Mouse (Mus musculus) olfactory bulb, adult 2 months (tissue): ENCODE measurements around the gene Gm43517. TPM values are rescaled to one million over a fixed set of nuclear protein-coding genes. Genes with fewer than 3 reads are reported as not detected.

Experiments used
- H3K27ac ChIP-seq: fragments of 200-500 bp; 2 replicates; pipeline ENCODE4 v1.5.1; 2012; ENCODE audit warnings: low read depth, low read length; ENCODE audit not compliant: insufficient read depth
- H3K4me1 ChIP-seq: fragments of 200-500 bp; 2 replicates; pipeline ENCODE4 v1.6.1; 2012; ENCODE audit warnings: low read length; ENCODE audit not compliant: control insufficient read depth, insufficient read depth
- H3K4me3 ChIP-seq: fragments of 200-500 bp; 2 replicates; pipeline ENCODE4 v1.5.1; 2012; ENCODE audit warnings: mild to moderate bottlenecking, low read depth, low read length, moderate library complexity; ENCODE audit not compliant: insufficient read depth
- CTCF ChIP-seq: fragments of 200-500 bp; IDR thresholded peaks from 2 replicates; pipeline ENCODE4 v1.5.1; 2012; ENCODE audit warnings: low read depth, mild to moderate bottlenecking, low read length, moderate library complexity; ENCODE audit not compliant: insufficient read depth
- POLR2A ChIP-seq: fragments of 200-500 bp; IDR thresholded peaks from 2 replicates; pipeline ENCODE4 v1.6.1; 2012; ENCODE audit warnings: mild to moderate bottlenecking, low read depth, low read length, moderate library complexity; ENCODE audit not compliant: insufficient read depth
- WGBS: fragments of 180-500 bp; shearing (Covaris S2); methylation state at CpG from one replicate; pipeline ENCODE4 v1.1.7; 2018; 5-methylcytosine and 5-hydroxymethylcytosine counted together
- polyA plus RNA-seq: library from polyadenylated mRNA; stranded (reverse); fragments of >200 nt; gene quantifications from 2 replicates; pipeline ENCODE4 v1.2.4, GENCODE M21; 2012; ENCODE audit warnings: low replicate concordance; ENCODE audit not compliant: missing spikeins, insufficient read depth, insufficient read length

The Gm43517 gene
- polyA plus RNA-seq, 1 experiment: not detected

DNA sequence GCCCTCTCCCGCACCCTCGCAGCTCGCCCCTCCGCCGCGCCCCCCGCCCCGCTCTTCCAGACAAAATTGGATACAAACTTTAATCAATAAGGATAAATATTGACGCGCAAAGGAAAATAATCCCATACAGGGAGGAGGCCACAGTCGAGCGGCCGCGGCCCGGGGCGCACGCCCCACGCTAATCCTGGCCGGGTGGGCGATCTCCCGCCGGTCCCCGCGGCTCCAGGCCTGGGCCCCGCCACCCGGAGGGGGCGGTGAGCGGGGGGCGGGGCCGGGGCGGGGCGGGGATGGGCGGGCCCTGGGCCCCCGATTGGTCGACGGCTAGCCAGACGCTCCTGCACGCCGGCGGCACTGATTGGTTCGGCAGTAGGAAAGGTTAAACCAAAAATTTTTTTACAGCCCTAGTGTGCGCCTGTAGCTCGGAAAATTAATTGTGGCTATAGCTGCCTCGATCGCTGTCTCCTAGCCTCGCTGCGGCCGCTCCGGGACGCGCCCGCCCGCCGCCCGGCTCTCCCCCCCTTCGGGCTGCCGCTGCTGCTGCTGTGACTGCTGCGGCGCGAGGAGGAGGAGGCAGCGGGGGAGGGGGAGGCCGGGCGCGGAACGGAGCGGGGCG lies 1.3 kb upstream of the Gm43517 start:
- Histone ChIP-seq H3K4me1 (no peaks in the 10 kb centered on the region; the same call in 1 of the 2 replicates), H3K4me3 (peak overlapping the region; percentile 86), H3K27ac (peak overlapping the region; percentile 94)
- under 1% methylated on average over 50 of the region's 67 CpGs for WGBS
- TF ChIP-seq CTCF (no peak), POLR2A (peak; percentile 94)

- under 1% methylated on average over 59 of the region's 66 CpGs for whole genome bisulfite sequencing
- Histone ChIP-seq H3K27ac (peak overlapping the region; percentile 90), H3K4me3 (peak overlapping the region; percentile 86), H3K4me1 (no peaks in the 10 kb centered on the region; the same call in 1 of the 2 replicates)
- TF ChIP-seq POLR2A: no peak; the same call in 1 of the 2 replicates
- TF ChIP-seq CTCF: no peak
Observed at GRCm38 (mm10) chr12:49384295-49384875, 589 bp upstream of the Gm43517 start.

GRCm38 (mm10) chr12:49385631-49385990 lies 637 bp downstream of the Gm43517 start:
- peak overlapping the region; percentile 90 for H3K27ac ChIP-seq
- peak overlapping the region; percentile 86 for H3K4me3 ChIP-seq
- 2% methylated on average over 23 of the region's 23 CpGs for WGBS
- no peaks in the 10 kb centered on the region; the same call in 1 of the 2 replicates for H3K4me1 ChIP-seq
- TF ChIP-seq POLR2A (no peak), CTCF (no peak)

GRCm38 (mm10) chr12:49386081-49386805 lies 1.3 kb downstream of the Gm43517 start:
- H3K4me3 ChIP-seq: no peak overlapping the region
- H3K27ac ChIP-seq: no peak overlapping the region
- no peaks in the 10 kb centered on the region; the same call in 1 of the 2 replicates for H3K4me1 ChIP-seq
- TF ChIP-seq CTCF (no peak), POLR2A (no peak)
- 6% methylated on average over 10 of the region's 10 CpGs for WGBS

DNA sequence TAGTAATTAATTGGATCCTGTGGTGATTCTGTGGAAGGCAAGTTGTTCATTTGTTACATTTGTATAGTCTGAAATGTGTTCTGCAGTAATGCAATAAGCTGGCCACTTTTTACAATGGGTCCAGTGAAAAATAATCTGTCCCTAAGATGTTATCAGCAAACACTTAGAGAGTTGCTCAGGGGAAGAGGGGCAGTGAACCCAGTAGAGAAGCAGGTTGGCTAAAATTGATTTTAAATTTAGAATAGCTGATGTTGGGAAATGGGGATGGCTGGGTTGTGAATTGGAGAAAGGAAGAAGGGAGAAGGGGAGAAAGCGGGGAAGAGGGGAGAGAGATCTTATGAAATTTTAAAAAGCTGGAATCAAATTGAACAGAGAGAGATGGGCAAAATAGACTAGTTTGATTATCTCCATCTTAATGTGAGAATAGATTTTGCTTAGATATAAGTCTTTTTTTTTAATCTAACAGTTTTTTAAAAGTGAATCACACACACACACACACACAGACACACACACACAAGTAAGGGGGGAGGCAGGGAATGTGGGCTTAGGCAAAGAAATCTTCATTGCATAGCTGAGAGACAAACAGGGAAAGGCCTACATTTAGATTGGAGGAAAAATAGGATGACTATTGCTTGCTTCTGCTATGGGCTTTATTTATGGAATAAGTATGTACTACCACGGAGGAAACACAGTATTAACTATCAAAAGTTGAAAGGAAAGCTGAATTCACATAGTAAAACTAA lies 3.1 kb downstream of the Gm43517 start:
- Histone ChIP-seq H3K4me3 (no peak overlapping the region), H3K27ac (no peak overlapping the region), H3K4me1 (no peaks in the 10 kb centered on the region)
- TF ChIP-seq CTCF: no peak
- WGBS: 22% methylated on average over 2 of the region's 2 CpGs

DNA sequence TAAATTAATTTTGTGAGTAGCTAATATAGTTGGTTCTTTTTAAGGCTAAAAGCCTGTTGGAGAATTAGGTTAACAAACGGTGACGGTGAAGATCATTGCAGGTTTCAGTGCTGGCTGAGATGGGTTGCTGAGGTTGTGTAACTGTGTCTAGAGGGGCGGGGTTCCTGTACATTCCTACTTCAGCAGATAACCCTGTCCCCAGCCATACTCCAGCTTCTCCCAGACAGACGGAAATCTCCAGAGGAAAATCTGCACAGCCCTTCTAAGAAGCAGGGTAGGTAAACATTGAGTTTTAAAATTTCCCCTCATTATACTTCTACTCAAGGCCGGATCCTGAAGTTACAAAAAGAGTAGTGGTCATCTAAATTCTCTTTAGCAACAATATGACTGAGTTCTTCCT lies 4.7 kb downstream of the Gm43517 start:
- Histone ChIP-seq H3K27ac (peak overlapping the region; percentile 86), H3K4me3 (peak overlapping the region; percentile 39), H3K4me1 (no peaks in the 10 kb centered on the region)
- WGBS: 6% methylated on average over 5 of the region's 5 CpGs
- TF ChIP-seq CTCF (no peak), POLR2A (no peak)

GRCm38 (mm10) chr12:49390257-49390656 lies 5.3 kb downstream of the Gm43517 start:
- H3K27ac ChIP-seq: peak overlapping the region; percentile 86
- peak overlapping the region; percentile 45 for H3K4me3 ChIP-seq
- H3K4me1 ChIP-seq: no peaks in the 10 kb centered on the region
- no peak for TF ChIP-seq CTCF
- TF ChIP-seq POLR2A: no peak
- WGBS: 5% methylated on average over 13 of the region's 13 CpGs

GRCm38 (mm10) chr12:49390926-49391304 lies 5.9 kb downstream of the Gm43517 start:
- Histone ChIP-seq H3K4me1 (no peaks in the 10 kb centered on the region), H3K4me3 (peak overlapping the region; percentile 66), H3K27ac (peak overlapping the region; percentile 95)
- no peak for TF ChIP-seq POLR2A
- no peak for TF ChIP-seq CTCF
- WGBS: 4% methylated on average over 9 of the region's 9 CpGs

GRCm38 (mm10) chr12:49391305-49392040 lies 6.5 kb downstream of the Gm43517 start:
- TF ChIP-seq POLR2A (no peak), CTCF (0 out of 2 replicates have a peak, but pooled peaks have one; percentile 31)
- no peaks in the 10 kb centered on the region for H3K4me1 ChIP-seq
- peak overlapping the region; percentile 95 for H3K27ac ChIP-seq
- WGBS: 2% methylated on average over 42 of the region's 42 CpGs
- peak overlapping the region; percentile 66 for H3K4me3 ChIP-seq
